Mouse (Mus musculus) 3134 (cell line): ENCODE results near the gene Atg2a.
A peak's percentile ranks its signal among the peaks of the same experiment; 100 is the strongest.

ENCODE experiments used
- DNase-seq: peaks from one replicate; pipeline ENCODE4 v3.0.0-alpha.2; 2011; ENCODE audit warnings: low spot score; ENCODE audit not compliant: insufficient read length; ENCODE audit errors: extremely low read depth

The Atg2a gene

GRCm38 (mm10) chr19:6245806-6246205 is 4.3 kb downstream of the Atg2a start:
- no peak for DNase-seq

DNA sequence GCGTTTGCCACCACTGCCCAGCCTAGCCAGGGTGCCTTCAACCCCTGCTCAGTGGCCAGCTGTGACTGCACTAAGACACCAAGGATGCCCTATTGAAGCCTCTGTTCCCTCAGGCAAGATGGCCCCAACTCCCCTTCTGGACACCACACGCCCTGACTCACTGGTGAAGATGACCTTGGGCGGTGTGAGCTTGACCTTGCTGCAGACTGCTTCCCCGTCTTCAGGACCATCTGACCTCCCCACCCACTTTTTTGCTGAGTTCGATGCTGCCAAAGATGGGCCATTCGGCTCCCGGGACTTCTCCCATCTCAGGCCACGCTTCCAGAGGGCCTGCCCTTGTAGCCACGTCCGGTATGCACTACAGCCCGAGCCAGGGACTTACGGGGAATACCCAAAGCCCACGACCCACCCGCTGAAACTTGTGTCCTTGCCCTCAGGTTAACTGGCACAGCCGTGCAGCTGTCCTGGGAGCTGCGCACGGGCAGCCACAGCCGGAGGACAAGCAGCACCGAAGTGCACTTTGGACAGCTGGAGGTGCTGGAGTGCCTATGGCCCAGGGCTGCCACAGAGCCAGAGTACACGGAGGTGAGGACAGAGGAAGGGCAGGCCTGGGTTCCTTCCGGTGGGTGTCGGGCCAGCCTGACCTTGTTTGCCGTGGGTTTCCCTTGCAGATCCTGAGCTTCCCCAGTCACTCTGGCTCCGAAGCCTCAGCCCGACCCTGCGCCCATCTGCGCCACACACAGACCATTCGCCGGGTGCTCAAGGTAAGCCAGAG is 6.2 kb downstream of the Atg2a start:
- DNase-seq: no peak

DNA sequence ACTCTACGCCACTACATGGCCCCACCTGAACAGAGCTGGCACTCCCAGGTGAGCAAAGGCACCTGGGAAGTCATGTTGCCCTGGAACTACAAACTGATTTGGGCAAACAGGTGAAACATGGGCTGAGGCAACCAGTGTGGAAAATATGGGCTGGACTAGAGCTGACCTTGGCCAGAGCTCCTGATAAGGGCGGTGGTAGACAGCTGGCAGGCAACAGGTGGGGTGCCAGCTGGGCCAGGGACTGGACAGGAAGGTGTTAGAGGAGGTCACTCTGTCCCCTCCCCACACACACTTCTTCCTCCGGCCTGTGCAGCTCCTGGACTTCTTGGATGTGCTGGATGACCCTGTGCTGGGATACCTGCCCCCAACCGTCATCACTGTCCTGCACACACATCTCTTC is 11.6 kb downstream of the Atg2a start:
- no peak for DNase-seq

GRCm38 (mm10) chr19:6260428-6260827 is 19.0 kb downstream of the Atg2a start:
- no peak for DNase-seq

DNA sequence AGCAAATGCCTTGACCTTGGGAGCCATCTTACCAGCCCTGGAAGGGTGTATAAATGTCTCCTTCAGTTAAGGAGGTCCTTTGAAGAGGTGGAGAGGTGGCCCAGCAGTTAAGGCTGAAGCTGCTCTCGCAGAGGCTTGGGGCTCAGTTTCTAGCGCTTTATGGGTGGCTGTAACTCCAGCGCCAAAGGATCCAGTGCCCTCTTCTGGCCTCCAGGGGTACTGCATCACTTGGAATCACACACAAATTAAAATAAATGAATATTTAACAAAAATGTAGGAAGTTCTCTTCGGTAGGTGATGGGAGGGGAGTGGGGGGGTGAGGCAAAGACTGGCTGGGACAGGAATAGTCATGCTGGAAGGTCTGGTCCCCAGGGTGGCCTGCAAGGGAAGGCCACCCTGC is 19.5 kb downstream of the Atg2a start:
- no peak for DNase-seq

DNA sequence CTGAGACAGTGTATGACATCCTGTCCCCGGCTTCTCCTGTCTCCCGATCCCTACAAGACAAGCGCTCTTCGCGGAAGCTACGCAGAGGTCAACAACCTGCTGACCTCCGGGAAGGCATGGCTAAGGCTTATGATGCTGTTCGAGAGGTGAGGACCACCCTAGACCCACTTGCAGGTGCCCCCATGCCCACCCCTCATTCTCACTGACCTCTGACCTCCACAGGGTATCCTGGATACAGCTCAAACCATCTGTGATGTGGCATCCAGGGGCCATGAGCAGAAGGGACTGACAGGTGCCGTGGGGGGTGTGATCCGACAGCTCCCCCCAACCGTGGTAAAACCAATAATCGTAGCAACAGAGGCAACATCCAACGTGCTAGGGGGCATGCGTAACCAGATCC is 19.9 kb downstream of the Atg2a start:
- DNase-seq: no peak

GRCm38 (mm10) chr19:6262222-6262621 is 20.8 kb downstream of the Atg2a start:
- DNase-seq: no peak

DNA sequence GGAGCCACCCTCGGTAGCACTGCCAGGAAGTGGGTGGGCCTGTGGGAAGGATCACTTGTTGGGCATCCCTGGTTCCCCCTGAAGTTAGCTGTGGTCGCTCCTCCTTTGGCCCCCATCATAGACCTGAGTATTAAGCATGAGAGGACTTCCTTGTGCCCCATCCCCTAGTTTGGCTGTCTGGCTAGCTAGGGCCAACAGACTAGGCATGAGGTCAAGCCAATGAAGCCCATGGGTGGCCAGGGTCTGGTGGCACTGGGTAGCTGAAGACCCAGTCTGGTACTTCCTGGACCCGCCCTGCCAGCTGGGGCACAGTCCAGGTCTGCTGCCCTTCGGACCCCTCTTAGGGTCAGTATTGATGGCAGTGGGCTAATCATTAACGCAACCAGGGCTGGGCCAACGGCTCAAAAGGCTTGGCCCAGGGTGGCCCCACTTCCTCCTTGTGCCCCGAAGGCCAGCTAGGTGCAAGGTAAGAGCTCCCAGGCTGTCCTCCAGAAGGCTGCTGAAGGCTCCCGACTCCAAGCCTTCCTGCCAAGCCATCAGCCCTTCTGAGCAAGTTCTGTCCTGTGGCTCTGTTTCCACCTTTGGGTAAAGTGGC is 21.5 kb downstream of the Atg2a start:
- no peak for DNase-seq

DNA sequence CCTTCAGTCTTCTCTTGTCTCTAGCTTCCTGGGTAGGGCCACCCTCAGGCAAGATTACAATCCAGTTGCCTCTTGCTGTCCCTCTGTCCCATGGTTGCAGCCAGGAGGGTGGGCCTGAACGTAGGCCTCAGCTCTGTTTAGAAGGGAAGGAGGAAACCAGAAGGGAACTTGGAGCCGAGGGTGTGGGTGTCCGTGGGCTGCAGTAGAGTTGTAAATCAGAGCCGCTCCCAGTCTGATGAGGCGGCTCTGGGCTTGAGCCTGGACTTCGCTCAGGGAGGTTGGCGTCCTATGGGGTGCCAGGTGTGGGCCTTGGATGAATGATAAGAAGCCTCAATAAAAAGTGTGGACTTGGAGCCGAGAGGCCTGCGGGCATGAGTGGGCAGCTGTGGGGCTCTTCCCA is 22.7 kb downstream of the Atg2a start:
- no peak for DNase-seq

- no peak for DNase-seq
Observed at GRCm38 (mm10) chr19:6264945-6265344, 23.5 kb downstream of the Atg2a start.

DNA sequence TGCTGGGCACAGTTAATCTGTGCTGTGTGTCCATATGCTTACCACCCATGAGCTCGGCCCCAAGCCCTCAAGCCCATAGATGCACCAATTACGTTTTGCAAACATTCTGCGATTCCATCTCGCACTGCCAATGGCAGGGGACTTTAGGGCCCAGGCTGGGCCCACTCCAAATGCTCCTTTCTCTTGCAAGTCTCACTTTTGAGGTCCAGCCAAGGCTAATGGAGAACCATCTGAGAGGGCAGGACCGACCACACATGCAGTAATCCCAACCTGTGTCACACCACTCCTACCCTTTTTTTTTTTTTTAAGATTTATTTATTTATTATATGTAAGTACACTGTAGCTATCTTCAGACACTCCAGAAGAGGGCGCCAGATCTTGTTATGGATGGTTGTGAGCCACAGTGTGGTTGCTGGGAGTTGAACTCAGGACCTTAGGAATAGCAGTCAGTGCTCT is 24.3 kb downstream of the Atg2a start:
- no peak for DNase-seq

DNA sequence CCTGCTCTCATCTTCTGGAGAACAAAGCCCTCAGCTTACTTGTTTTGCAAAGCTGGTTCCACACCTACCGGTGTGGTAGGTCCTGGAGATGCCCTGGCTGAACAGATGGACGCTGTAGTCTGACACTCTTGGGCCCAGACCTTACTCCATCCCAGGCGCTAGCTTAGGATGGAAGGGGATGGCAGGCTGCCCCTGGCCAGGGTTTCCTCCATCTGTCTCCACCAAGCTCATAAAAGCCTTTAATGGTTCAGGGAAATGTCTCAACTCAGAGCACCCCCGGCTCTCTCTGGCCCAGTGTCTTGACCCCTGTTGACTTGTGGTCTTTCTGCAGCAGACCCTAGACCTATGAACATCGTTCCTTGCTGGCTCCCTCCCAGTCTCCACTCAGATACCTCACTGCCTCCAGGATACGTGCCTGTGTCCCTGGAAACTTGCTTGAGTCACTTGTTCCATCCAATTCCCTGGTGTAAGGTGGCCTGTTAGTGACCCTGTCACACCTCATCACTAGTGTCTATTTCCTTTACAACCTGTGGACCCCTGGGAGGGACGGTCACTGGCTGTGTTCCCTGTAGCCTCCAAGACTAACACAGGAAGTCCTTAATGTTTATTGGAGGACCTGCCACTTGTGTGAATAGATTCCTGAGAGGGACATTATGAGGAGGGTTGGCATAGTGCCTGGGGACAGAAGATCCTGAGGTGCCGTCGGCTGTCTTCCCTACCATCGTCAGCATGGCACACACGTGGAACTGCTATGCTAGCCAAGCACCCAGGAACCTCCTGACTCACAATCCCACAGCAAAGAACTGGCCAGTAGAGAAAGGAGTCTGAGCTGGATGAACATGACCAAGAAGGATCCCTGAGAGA is 26.1 kb downstream of the Atg2a start:
- no peak for DNase-seq

- peak; percentile 69 for DNase-seq
Observed at GRCm38 (mm10) chr19:6268170-6268528, 26.7 kb downstream of the Atg2a start.

DNA sequence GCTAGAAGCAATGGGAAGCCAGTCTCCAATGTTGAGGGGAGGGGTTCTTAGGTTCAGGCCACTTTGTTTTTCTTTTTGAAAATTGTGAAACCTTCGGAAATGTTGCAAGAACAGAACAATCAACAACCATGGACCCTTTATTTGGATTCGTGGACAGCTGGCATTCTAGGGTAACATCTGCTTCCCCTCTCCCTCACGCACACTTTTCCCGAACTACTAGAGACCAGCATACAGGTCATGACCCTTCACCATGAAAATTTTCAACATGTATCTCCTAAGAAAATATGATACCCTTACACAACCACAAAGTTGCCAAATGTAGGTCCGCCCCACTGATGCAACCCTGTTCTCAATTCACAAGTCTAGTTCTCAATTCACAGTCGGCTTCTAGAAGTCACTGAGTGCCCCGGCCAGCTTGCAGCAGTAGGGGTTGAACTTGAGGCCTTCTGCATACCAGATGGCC is 27.2 kb downstream of the Atg2a start:
- DNase-seq: no peak

DNA sequence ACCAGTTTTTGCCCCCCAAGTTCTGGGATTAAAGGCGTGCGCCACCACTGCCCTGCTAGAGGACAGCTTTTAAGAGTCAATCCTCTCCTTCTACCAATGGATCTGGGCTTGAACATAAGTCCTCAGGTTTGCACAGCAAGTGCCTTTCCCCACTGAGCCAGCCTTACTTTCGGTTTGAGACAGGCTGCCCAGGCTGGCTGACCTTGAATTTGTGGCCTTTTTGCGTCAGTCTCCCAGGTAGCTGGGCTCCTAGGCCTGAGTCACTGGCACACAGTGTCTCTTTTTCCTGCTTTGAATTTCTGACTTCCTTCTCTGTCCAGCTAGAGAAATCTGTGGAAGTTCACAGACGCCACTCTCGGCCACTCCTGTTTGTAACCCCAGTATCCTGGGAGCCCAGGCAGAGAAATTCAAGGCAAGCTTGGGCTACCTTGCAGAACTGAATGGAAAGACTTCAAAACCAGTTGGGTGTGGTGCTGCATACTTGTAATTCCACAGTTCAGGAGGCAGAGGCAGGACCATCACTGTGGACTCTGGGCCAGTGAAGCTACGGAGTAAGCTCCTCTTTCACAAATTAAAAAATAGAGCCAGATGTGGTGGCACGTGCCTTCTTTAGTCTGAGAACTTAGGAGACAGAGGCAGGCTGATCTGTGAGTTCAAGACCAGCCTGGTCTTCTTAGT is 28.5 kb downstream of the Atg2a start:
- no peak for DNase-seq

- DNase-seq: no peak
Observed at GRCm38 (mm10) chr19:6270661-6271060, 29.2 kb downstream of the Atg2a start.

GRCm38 (mm10) chr19:6271206-6271605 is 29.7 kb downstream of the Atg2a start:
- DNase-seq: no peak

- no peak for DNase-seq
Observed at GRCm38 (mm10) chr19:6272053-6272452, 30.6 kb downstream of the Atg2a start.

DNA sequence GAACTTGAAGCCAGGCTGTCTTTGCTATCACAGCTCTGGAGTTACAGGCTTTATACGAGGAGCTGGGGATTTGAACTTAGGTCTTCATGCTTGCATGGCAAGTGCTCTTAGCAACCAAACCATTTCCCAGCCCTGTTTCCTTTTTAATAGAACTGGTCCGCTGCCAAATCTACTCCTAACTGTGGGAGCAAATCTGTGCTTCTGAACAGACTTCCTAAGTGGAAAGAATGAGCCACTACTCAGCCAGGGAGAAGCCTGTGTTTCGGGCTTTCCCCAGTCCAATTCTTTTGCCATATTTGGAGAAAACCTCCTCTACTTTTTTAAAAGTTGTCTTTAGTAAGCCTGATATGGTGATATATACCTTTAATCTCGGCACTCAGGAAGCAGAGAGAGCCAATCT is 31.3 kb downstream of the Atg2a start:
- DNase-seq: no peak

- DNase-seq: no peak
Observed at GRCm38 (mm10) chr19:6273592-6273991, 32.1 kb downstream of the Atg2a start.
